Mouse (Mus musculus) adrenal gland, postnatal 14 days (tissue): ENCODE measurements around the gene Bud13. TPM values are rescaled to one million over a fixed set of nuclear protein-coding genes. Genes with fewer than 3 reads are reported as not detected.
"Not testable (repeated sequence)": the region's sequence is repeated elsewhere in the genome, so short reads cannot be mapped to it uniquely, and the experiment has no call there.

Experiments
- DNase-seq: peaks from one replicate; pipeline ENCODE4 v3.0.0; 2021; ENCODE audit warnings: mixed read lengths
- total RNA-seq: library from RNA; stranded (reverse); gene quantifications from 2 replicates; pipeline ENCODE4 v1.2.3, GENCODE M21; 2021

Bud13 gene
- total RNA-seq, 1 experiment from 2014 or later, result 9.3 TPM

- no peak for DNase-seq
Measured at GRCm38 (mm10) chr9:46298381-46298780, 15.6 kb downstream of the Bud13 start.

DNA sequence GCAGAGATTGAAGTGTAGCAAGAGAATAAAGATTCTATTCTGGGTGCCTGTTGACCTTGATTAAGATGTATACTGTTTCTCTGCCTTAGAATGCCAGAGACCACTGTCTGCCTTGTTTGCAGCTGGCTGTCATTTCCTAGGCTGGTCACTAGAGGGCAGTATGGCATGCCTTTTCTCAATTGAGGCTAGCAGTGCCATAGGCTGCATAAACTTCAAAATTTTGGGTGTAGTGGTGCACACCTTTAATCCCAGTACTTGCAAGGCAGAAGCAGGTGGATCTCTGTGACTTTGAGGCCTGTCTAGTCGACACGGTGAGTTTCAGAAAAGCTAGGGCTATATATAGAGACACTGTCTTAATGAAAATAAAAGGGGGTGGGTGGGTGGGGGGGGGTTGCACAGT lies 19.3 kb downstream of the Bud13 start:
- peak; percentile 66 for DNase-seq

- no peak for DNase-seq
Measured at GRCm38 (mm10) chr9:46309121-46309520, 26.3 kb downstream of the Bud13 start.

- DNase-seq, result peak; percentile 78
Measured at GRCm38 (mm10) chr9:46314507-46314906, 31.7 kb downstream of the Bud13 start.

- no peak for DNase-seq
Measured at GRCm38 (mm10) chr9:46314921-46315320, 32.1 kb downstream of the Bud13 start.

GRCm38 (mm10) chr9:46315807-46316365 lies 33.1 kb downstream of the Bud13 start:
- no peak for DNase-seq

GRCm38 (mm10) chr9:46316388-46316787 lies 33.6 kb downstream of the Bud13 start:
- no peak for DNase-seq

DNA sequence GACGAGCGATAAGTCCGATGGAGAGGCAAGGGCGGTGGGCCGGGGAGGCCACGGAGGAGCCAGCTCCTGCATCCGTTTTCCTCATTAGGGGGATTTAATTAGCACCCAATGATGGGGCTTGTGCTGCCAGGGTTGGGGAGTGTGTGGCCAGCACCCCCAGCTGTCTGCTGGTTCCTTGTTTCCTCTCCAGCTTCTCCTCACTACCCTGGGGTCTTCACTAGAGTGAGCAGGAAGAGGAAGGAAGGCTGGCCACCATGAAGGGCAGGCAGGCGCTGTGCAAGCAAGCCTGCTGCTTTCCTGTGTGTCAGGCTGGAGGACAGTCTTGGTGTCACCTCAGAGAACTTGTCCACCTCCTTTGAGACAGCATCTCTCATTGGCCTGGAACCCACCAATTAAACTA lies 34.1 kb downstream of the Bud13 start:
- no peak for DNase-seq

- no peak for DNase-seq
Measured at GRCm38 (mm10) chr9:46317957-46318356, 35.1 kb downstream of the Bud13 start.

- DNase-seq, result not testable (repeated sequence)
Measured at GRCm38 (mm10) chr9:46319886-46320285, 37.1 kb downstream of the Bud13 start, which contains the start of gene 4931429L15Rik. Gene 4931429L15Rik, minus strand, starts transcription at chr9:46319986.

DNA sequence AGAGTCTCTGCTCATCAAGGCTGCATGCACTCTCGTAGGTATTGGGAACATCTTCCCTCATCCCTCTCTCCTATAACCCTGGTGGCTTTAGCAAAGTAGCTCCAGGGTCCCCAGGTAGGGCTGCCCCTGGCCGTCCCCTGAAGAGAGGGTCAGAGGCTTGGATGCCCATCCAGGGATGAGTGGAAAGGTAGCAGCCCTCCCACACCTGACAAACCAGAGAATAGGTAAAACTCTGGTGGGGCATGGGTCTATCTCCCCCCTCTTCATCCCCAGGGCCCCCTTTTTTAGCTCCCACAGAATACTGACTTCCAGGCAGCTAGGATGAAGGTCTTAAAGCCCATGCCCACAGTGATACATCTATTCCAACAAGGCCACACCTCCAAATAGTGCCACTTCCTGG lies 37.7 kb downstream of the Bud13 start:
- DNase-seq, result no peak

- no peak for DNase-seq
Measured at GRCm38 (mm10) chr9:46326694-46327405, 44.0 kb downstream of the Bud13 start.

GRCm38 (mm10) chr9:46327706-46328571 lies 45.1 kb downstream of the Bud13 start:
- DNase-seq, result peak; percentile 32

- DNase-seq, result peak; percentile 65
Measured at GRCm38 (mm10) chr9:46328572-46329249, 45.9 kb downstream of the Bud13 start.

GRCm38 (mm10) chr9:46329250-46329648 lies 46.4 kb downstream of the Bud13 start:
- peak; percentile 60 for DNase-seq

- no peak for DNase-seq
Measured at GRCm38 (mm10) chr9:46329801-46330585, 47.2 kb downstream of the Bud13 start.

- no peak for DNase-seq
Measured at GRCm38 (mm10) chr9:46330586-46330895, 47.7 kb downstream of the Bud13 start.

DNA sequence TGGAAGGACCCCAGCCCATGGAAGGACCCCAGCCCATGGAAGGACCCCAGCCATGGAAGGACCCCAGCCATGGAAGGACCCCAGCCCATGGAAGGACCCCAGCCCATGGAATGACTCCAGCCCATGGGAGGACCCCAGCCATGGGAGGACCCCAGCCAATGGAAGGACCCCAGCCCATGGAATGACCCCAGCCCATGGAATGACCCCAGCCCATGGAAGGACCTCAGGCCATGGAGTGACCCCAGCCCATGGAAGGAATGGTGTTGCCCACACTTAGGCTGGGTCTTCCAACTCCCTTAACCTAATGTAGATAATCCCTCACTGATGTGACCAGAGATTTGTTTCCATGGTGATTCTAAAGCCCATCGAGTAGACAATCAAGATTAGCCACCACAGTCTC lies 48.5 kb downstream of the Bud13 start:
- DNase-seq, result no peak

DNA sequence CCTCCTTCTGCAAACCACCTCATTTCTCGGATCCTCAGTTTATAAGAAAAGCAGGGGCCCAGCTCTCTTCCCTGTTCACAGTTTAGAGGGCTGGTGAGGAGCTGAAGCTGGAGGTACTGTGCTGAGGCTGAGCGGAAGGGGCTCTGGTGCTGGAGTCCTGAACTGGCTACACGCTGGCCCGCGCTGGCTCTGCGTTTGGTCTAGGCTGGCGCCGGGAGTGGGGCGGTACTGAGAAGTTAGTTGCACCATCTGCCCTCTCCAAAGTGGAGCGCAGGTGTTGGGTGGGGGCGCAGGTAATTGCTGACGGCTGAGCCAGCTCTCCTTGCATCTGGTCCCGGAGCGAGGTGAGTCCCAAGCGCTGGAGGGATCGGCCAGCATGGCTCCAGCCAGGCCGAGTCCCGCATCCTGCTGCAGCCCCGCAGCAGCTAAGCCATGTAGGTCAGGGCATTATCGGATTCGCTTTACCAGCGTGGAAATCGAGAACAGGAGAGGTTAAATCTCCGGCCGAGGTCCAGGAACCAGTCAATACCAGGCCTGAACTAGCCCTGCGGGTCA lies 51.7 kb downstream of the Bud13 start:
- no peak for DNase-seq

- DNase-seq, result no peak
Measured at GRCm38 (mm10) chr9:46335461-46335995, 52.7 kb downstream of the Bud13 start.

- DNase-seq, result not testable (repeated sequence)
Measured at GRCm38 (mm10) chr9:46336294-46336693, 53.5 kb downstream of the Bud13 start.
